In genomic region chr2:35884296-35884695, GRCm38 (mm10) we compare ENCODE assay signal across 16 mouse cellular contexts.
DNase-seq lines count a peak whose midpoint lies in the region; ATAC-seq lines count a peak whose summit lies in the region.
"Had no signal": no experiment of that assay in that cellular context is flagged by ENCODE, and none has a peak within 500 bp of the region (broad histone marks: within the 10 kb centered on the region; RNA-seq: fewer than 3 reads in every experiment).

No protein-coding gene starts in this region.

- H3K4me3 ChIP-seq in megakaryocyte, embryonic 14.5 days (replicated peaks), result peak overlapping the region; percentile 65
- no peak overlapping the region for H3K4me3 ChIP-seq in hindbrain, embryonic 13.5 days
- no peak overlapping the region for H3K4me3 ChIP-seq in forebrain, embryonic 10.5 days
- H3K4me3 ChIP-seq: heart, embryonic 15.5 days; hindbrain, embryonic 12.5 days; limb, embryonic 10.5 days; stomach, embryonic 15.5 days had no signal

- intact Hi-C loops in left cerebral cortex, postnatal 36 days (cut with DNase I), result no loop called here

- 47% methylated on average over 7 of the region's 7 CpGs for WGBS in hindbrain, embryonic 13.5 days
- WGBS in forebrain, embryonic 10.5 days, result 68% methylated on average over 7 of the region's 7 CpGs

- peaks cover 89% of the 10 kb centered on the region for H3K4me1 ChIP-seq in megakaryocyte, embryonic 14.5 days
- H3K4me1 ChIP-seq in hindbrain, embryonic 13.5 days (replicated peaks), result peaks cover 17% of the 10 kb centered on the region
- H3K4me1 ChIP-seq in forebrain, embryonic 10.5 days, result peaks cover 18% of the 10 kb centered on the region

- peak; percentile 14 to 31 for DNase-seq in monocyte, adult 2 months (ENCODE audit: low read depth in 1 of 2, low spot score in 2 of 2)
- peak; percentile 26 for DNase-seq in gastrocnemius, postnatal 25 days
- DNase-seq in lung, adult 18-20 months, result peak; percentile 46 to 58
- no peak for DNase-seq in left cerebral cortex, postnatal 36 days (ENCODE audit: low spot score in 2 of 2)
- no peak for DNase-seq in forebrain, embryonic 10.5 days (ENCODE audit: extremely low spot score, low spot score)
- DNase-seq: cerebellum, adult 9-11 months; thymus, postnatal 25 days had no signal

- no peak for ATAC-seq in monocyte, adult 5-6 weeks (replicated peaks; ENCODE audit: insufficient number of reproducible peaks, low FRiP score, low TSS enrichment, poor library complexity, severe bottlenecking)
- ATAC-seq in hindbrain, embryonic 13.5 days (ENCODE audit: low FRiP score), result no peak
- ATAC-seq: intestine, embryonic 16.5 days had no signal

- no peak overlapping the region for H3K27ac ChIP-seq in hindbrain, embryonic 13.5 days
- H3K27ac ChIP-seq in forebrain, embryonic 10.5 days, result no peak overlapping the region
- H3K27ac ChIP-seq: heart, embryonic 15.5 days; hindbrain, embryonic 12.5 days; limb, embryonic 10.5 days; liver, embryonic 14.5 days; stomach, embryonic 15.5 days had no signal

- no peak overlapping the region for H3K9ac ChIP-seq in hindbrain, embryonic 13.5 days
- H3K9ac ChIP-seq: heart, embryonic 15.5 days; hindbrain, embryonic 12.5 days; liver, embryonic 14.5 days; stomach, embryonic 15.5 days had no signal

- no peaks in the 10 kb centered on the region for H3K9me3 ChIP-seq in megakaryocyte, embryonic 14.5 days
- no peaks in the 10 kb centered on the region for H3K9me3 ChIP-seq in hindbrain, embryonic 13.5 days
- no peaks in the 10 kb centered on the region for H3K9me3 ChIP-seq in forebrain, embryonic 10.5 days
- H3K9me3 ChIP-seq: heart, embryonic 15.5 days; hindbrain, embryonic 12.5 days; limb, embryonic 10.5 days; stomach, embryonic 15.5 days had no signal

- no peak overlapping the region for H3K4me2 ChIP-seq in hindbrain, embryonic 13.5 days
- H3K4me2 ChIP-seq: heart, embryonic 15.5 days; hindbrain, embryonic 12.5 days; stomach, embryonic 15.5 days had no signal

- no peaks in the 10 kb centered on the region for H3K27me3 ChIP-seq in megakaryocyte, embryonic 14.5 days (replicated peaks)
- H3K27me3 ChIP-seq in hindbrain, embryonic 13.5 days, result peaks cover 3% of the 10 kb centered on the region; the same call in 1 of the 2 replicates
- H3K27me3 ChIP-seq in forebrain, embryonic 10.5 days (ENCODE audit: poor library complexity, severe bottlenecking), result peaks cover 11% of the 10 kb centered on the region; the same call in 1 of the 2 replicates
- H3K27me3 ChIP-seq: heart, embryonic 15.5 days had no signal

- H3K36me3 ChIP-seq in megakaryocyte, embryonic 14.5 days (replicated peaks; ENCODE audit: low read length), result peaks cover 13% of the 10 kb centered on the region
- no peaks in the 10 kb centered on the region for H3K36me3 ChIP-seq in hindbrain, embryonic 13.5 days
- H3K36me3 ChIP-seq in forebrain, embryonic 10.5 days (replicated peaks), result no peaks in the 10 kb centered on the region
- H3K36me3 ChIP-seq: heart, embryonic 15.5 days; hindbrain, embryonic 12.5 days; limb, embryonic 10.5 days; stomach, embryonic 15.5 days had no signal

Comparison
In these comparisons a context has a peak if more than half of its experiments do, and no peak if none do; other contexts are left out.
1. DNase-seq: peak in monocyte, adult 2 months (2 of 2), gastrocnemius, postnatal 25 days (single experiment) and lung, adult 18-20 months (2 of 2); none in left cerebral cortex, postnatal 36 days (0 of 2) and forebrain, embryonic 10.5 days (single experiment).